Mouse (Mus musculus): Measurements from ENCODE around the gene Tnrc18. TPM values are rescaled to one million over a fixed set of nuclear protein-coding genes. Genes with fewer than 3 reads are reported as not detected.

Gene Tnrc18
- polyA plus RNA-seq, 1 experiment from 2014 or later: 40.4 TPM

- Histone ChIP-seq H3K4me1 (ENCODE audit: insufficient read depth) (peaks cover 10% of the 10 kb centered on the region), H3K36me3 (ENCODE audit: insufficient read depth) (peaks cover 85% of the 10 kb centered on the region), H3K9me3 (ENCODE audit: low read depth, low read length) (no peaks in the 10 kb centered on the region), H3K9ac (no peak overlapping the region), H3K4me2 (no peak overlapping the region), H3K4me3 (ENCODE audit: low read depth, low read length) (no peak overlapping the region), H3K27me3 (ENCODE audit: insufficient read depth, low read length) (no peaks in the 10 kb centered on the region), H3K27ac (ENCODE audit: low read depth) (no peak overlapping the region)
- no peak for ATAC-seq (ENCODE audit: insufficient read depth)
- TF ChIP-seq CTCF (IDR thresholded peaks at IDR 0.05; ENCODE audit: low read depth): no peak
- 89% methylated on average over 3 of the region's 3 CpGs for WGBS
- no peak for DNase-seq
Measured at GRCm38 (mm10) chr5:142766708-142767107, 50.8 kb downstream of the Tnrc18 start.

- H3K9me3 ChIP-seq (ENCODE audit: low read depth, low read length): no peaks in the 10 kb centered on the region
- no peaks in the 10 kb centered on the region for H3K27me3 ChIP-seq (ENCODE audit: insufficient read depth, low read length)
- ATAC-seq (ENCODE audit: insufficient read depth) (no peak), DNase-seq (no peak)
- no peak overlapping the region for H3K4me3 ChIP-seq (ENCODE audit: low read depth, low read length)
- H3K36me3 ChIP-seq (ENCODE audit: insufficient read depth): peaks cover 85% of the 10 kb centered on the region
- WGBS: 80% methylated on average over 15 of the region's 15 CpGs
- peaks cover 7% of the 10 kb centered on the region; the same call in 1 of the 2 replicates for H3K4me1 ChIP-seq (ENCODE audit: insufficient read depth)
- no peak for TF ChIP-seq CTCF (IDR thresholded peaks at IDR 0.05; ENCODE audit: low read depth)
- no peak overlapping the region for H3K27ac ChIP-seq (ENCODE audit: low read depth)
- H3K9ac ChIP-seq: no peak overlapping the region
- H3K4me2 ChIP-seq: no peak overlapping the region
Measured at GRCm38 (mm10) chr5:142764889-142765288, 52.6 kb downstream of the Tnrc18 start.

- Histone ChIP-seq H3K4me1 (ENCODE audit: insufficient read depth) (peaks cover 7% of the 10 kb centered on the region; the same call in 1 of the 2 replicates), H3K36me3 (ENCODE audit: insufficient read depth) (peaks cover 85% of the 10 kb centered on the region), H3K9me3 (ENCODE audit: low read depth, low read length) (no peaks in the 10 kb centered on the region), H3K4me2 (no peak overlapping the region), H3K27ac (ENCODE audit: low read depth) (no peak overlapping the region), H3K27me3 (ENCODE audit: insufficient read depth, low read length) (no peaks in the 10 kb centered on the region), H3K4me3 (ENCODE audit: low read depth, low read length) (no peak overlapping the region), H3K9ac (no peak overlapping the region)
- TF ChIP-seq CTCF (IDR thresholded peaks at IDR 0.05; ENCODE audit: low read depth): no peak
- DNase-seq (peak; percentile 25), ATAC-seq (ENCODE audit: insufficient read depth) (no peak)
- 66% methylated on average over 11 of the region's 11 CpGs for WGBS
Measured at GRCm38 (mm10) chr5:142764306-142764705, 53.2 kb downstream of the Tnrc18 start.

GRCm38 (mm10) chr5:142762082-142762807 lies 55.2 kb downstream of the Tnrc18 start:
- 92% methylated on average over 21 of the region's 21 CpGs for WGBS
- Histone ChIP-seq H3K27ac (ENCODE audit: low read depth) (no peak overlapping the region), H3K9ac (no peak overlapping the region), H3K4me1 (ENCODE audit: insufficient read depth) (no peaks in the 10 kb centered on the region), H3K4me2 (no peak overlapping the region), H3K4me3 (ENCODE audit: low read depth, low read length) (no peak overlapping the region), H3K36me3 (ENCODE audit: insufficient read depth) (peaks cover 100% of the 10 kb centered on the region), H3K9me3 (ENCODE audit: low read depth, low read length) (no peaks in the 10 kb centered on the region), H3K27me3 (ENCODE audit: insufficient read depth, low read length) (no peaks in the 10 kb centered on the region)
- DNase-seq (no peak), ATAC-seq (ENCODE audit: insufficient read depth) (no peak)
- no peak for TF ChIP-seq CTCF (IDR thresholded peaks at IDR 0.05; ENCODE audit: low read depth)

GRCm38 (mm10) chr5:142761326-142761983 lies 56.0 kb downstream of the Tnrc18 start:
- no peak for TF ChIP-seq CTCF (IDR thresholded peaks at IDR 0.05; ENCODE audit: low read depth)
- H3K36me3 ChIP-seq (ENCODE audit: insufficient read depth): peaks cover 100% of the 10 kb centered on the region
- ATAC-seq (ENCODE audit: insufficient read depth) (no peak), DNase-seq (no peak)
- no peaks in the 10 kb centered on the region for H3K9me3 ChIP-seq (ENCODE audit: low read depth, low read length)
- WGBS: 90% methylated on average over 16 of the region's 16 CpGs
- no peaks in the 10 kb centered on the region for H3K4me1 ChIP-seq (ENCODE audit: insufficient read depth)
- H3K4me3 ChIP-seq (ENCODE audit: low read depth, low read length): no peak overlapping the region
- no peak overlapping the region for H3K27ac ChIP-seq (ENCODE audit: low read depth)
- H3K9ac ChIP-seq: no peak overlapping the region
- no peaks in the 10 kb centered on the region for H3K27me3 ChIP-seq (ENCODE audit: insufficient read depth, low read length)
- no peak overlapping the region for H3K4me2 ChIP-seq

GRCm38 (mm10) chr5:142759786-142760185 lies 57.7 kb downstream of the Tnrc18 start:
- H3K9ac ChIP-seq: no peak overlapping the region
- H3K4me3 ChIP-seq (ENCODE audit: low read depth, low read length): no peak overlapping the region
- no peaks in the 10 kb centered on the region for H3K4me1 ChIP-seq (ENCODE audit: insufficient read depth)
- ATAC-seq (ENCODE audit: insufficient read depth): no peak
- H3K4me2 ChIP-seq: no peak overlapping the region
- H3K9me3 ChIP-seq (ENCODE audit: low read depth, low read length): no peaks in the 10 kb centered on the region
- H3K27me3 ChIP-seq (ENCODE audit: insufficient read depth, low read length): no peaks in the 10 kb centered on the region
- TF ChIP-seq CTCF (IDR thresholded peaks at IDR 0.05; ENCODE audit: low read depth): no peak
- no peak for DNase-seq
- H3K27ac ChIP-seq (ENCODE audit: low read depth): no peak overlapping the region
- peaks cover 100% of the 10 kb centered on the region for H3K36me3 ChIP-seq (ENCODE audit: insufficient read depth)
- 84% methylated on average over 8 of the region's 8 CpGs for WGBS

GRCm38 (mm10) chr5:142752241-142752640 lies 65.2 kb downstream of the Tnrc18 start:
- Histone ChIP-seq H3K9me3 (ENCODE audit: low read depth, low read length) (no peaks in the 10 kb centered on the region), H3K27ac (ENCODE audit: low read depth) (no peak overlapping the region), H3K9ac (no peak overlapping the region), H3K4me3 (ENCODE audit: low read depth, low read length) (no peak overlapping the region), H3K4me2 (no peak overlapping the region), H3K4me1 (ENCODE audit: insufficient read depth) (no peaks in the 10 kb centered on the region), H3K27me3 (ENCODE audit: insufficient read depth, low read length) (no peaks in the 10 kb centered on the region), H3K36me3 (ENCODE audit: insufficient read depth) (peaks cover 95% of the 10 kb centered on the region)
- no peak for TF ChIP-seq CTCF (IDR thresholded peaks at IDR 0.05; ENCODE audit: low read depth)
- WGBS: 62% methylated on average over 13 of the region's 13 CpGs
- no peak for DNase-seq
- ATAC-seq (ENCODE audit: insufficient read depth): no peak
